Mouse (Mus musculus) kidney, adult 8-10 months (tissue): Measurements from ENCODE around the gene Pkp3.
"Not testable (repeated sequence)": the region's sequence is repeated elsewhere in the genome, so short reads cannot be mapped to it uniquely, and the experiment has no call there.

ENCODE experiments used
- DNase-seq, 2 experiments: peaks; one replicate each; pipeline ENCODE4 v3.0.0; 2022

Pkp3 gene

GRCm38 (mm10) chr7:141077841-141078240, at the start of gene Pkp3:
Gene Pkp3, plus strand, starts transcription at chr7:141078218.
- DNase-seq, result no peak

- DNase-seq, result no peak
Measured at GRCm38 (mm10) chr7:141028831-141029230, 49.2 kb upstream of the Pkp3 start, which contains the start of gene Gm17387. Gene Gm17387, plus strand, starts transcription at chr7:141029131.

- no peak for DNase-seq
Measured at GRCm38 (mm10) chr7:141030390-141030789, 47.6 kb upstream of the Pkp3 start.

- DNase-seq, result no peak
Measured at GRCm38 (mm10) chr7:141032458-141033167, 45.4 kb upstream of the Pkp3 start.

- DNase-seq, result not testable (repeated sequence)
Measured at GRCm38 (mm10) chr7:141036624-141037023, 41.4 kb upstream of the Pkp3 start.

- no peak for DNase-seq
Measured at GRCm38 (mm10) chr7:141038090-141039032, 39.7 kb upstream of the Pkp3 start.

GRCm38 (mm10) chr7:141039386-141040107, 38.5 kb upstream of the Pkp3 start:
- DNase-seq, result no peak

- DNase-seq, result no peak
Measured at GRCm38 (mm10) chr7:141040867-141041606, 37.0 kb upstream of the Pkp3 start.

- DNase-seq, result peak; percentile 65 to 67
Measured at GRCm38 (mm10) chr7:141041661-141042060, 36.4 kb upstream of the Pkp3 start.

GRCm38 (mm10) chr7:141042539-141042938, 35.5 kb upstream of the Pkp3 start:
- DNase-seq, result no peak

- peak in 1 of 2 experiments; percentile 20 for DNase-seq
Measured at GRCm38 (mm10) chr7:141046931-141047580, 31.0 kb upstream of the Pkp3 start.

- peak; percentile 63 to 81 for DNase-seq
Measured at GRCm38 (mm10) chr7:141047581-141048225, 30.3 kb upstream of the Pkp3 start.

- peak; percentile 83 to 94 for DNase-seq
Measured at GRCm38 (mm10) chr7:141048226-141049218, 29.5 kb upstream of the Pkp3 start.

- DNase-seq, result no peak
Measured at GRCm38 (mm10) chr7:141049326-141049725, 28.7 kb upstream of the Pkp3 start.

GRCm38 (mm10) chr7:141051060-141051685, 26.8 kb upstream of the Pkp3 start:
- DNase-seq, result no peak

GRCm38 (mm10) chr7:141052016-141052415, 26.0 kb upstream of the Pkp3 start:
- no peak for DNase-seq

- no peak for DNase-seq
Measured at GRCm38 (mm10) chr7:141052421-141052820, 25.6 kb upstream of the Pkp3 start.

GRCm38 (mm10) chr7:141055785-141056184, 22.2 kb upstream of the Pkp3 start:
- DNase-seq, result no peak

GRCm38 (mm10) chr7:141056976-141057375, 21.0 kb upstream of the Pkp3 start:
- no peak for DNase-seq
